Mouse (Mus musculus) lung, postnatal 0 days (tissue): Measurements from ENCODE around the gene Ifnk. TPM values are rescaled to one million over a fixed set of nuclear protein-coding genes. Genes with fewer than 3 reads are reported as not detected.

Source experiments
- ATAC-seq: fragments of 200-750 bp; cut with Nextera tagmentation; 2 replicates; pipeline ENCODE4 v1.8.0; 2017; ENCODE audit warnings: moderate library complexity
- DNase-seq: peaks from one replicate; pipeline ENCODE4 v3.0.0-alpha.2; 2016; ENCODE audit warnings: low spot score
- H3K27ac ChIP-seq: fragments of 300-500 bp; sonication (generic); 2 replicates; pipeline ENCODE4 v1.5.1; 2014; ENCODE audit warnings: antibody characterized with exemption, mild to moderate bottlenecking, low read length, mixed read lengths
- H3K27me3 ChIP-seq: fragments of 300-500 bp; sonication (generic); replicated peaks from 2 replicates; pipeline ENCODE4 v1.6.1; 2014; ENCODE audit warnings: low read length, mixed read lengths; ENCODE audit not compliant: insufficient read depth
- H3K36me3 ChIP-seq: fragments of 300-500 bp; sonication (generic); 2 replicates; pipeline ENCODE4 v1.6.1; 2014; ENCODE audit warnings: low read length, mixed read lengths; ENCODE audit not compliant: insufficient read depth
- H3K4me1 ChIP-seq: fragments of 300-500 bp; sonication (generic); 2 replicates; pipeline ENCODE4 v1.6.1; 2014; ENCODE audit warnings: antibody characterized with exemption, low read depth, low read length, mixed read lengths; ENCODE audit not compliant: insufficient read depth
- H3K4me2 ChIP-seq: fragments of 300-500 bp; sonication (generic); replicated peaks from 2 replicates; pipeline ENCODE4 v1.6.1; 2014; ENCODE audit warnings: low read depth, mild to moderate bottlenecking, low read length, moderate library complexity, mixed read lengths
- H3K4me3 ChIP-seq: fragments of 300-500 bp; sonication (generic); 2 replicates; pipeline ENCODE4 v1.5.1; 2014; ENCODE audit warnings: low read depth, low read length
- H3K9ac ChIP-seq: fragments of 300-500 bp; sonication (generic); replicated peaks from 2 replicates; pipeline ENCODE4 v1.6.1; 2014; ENCODE audit warnings: low read depth, mild to moderate bottlenecking
- H3K9me3 ChIP-seq: fragments of 300-500 bp; sonication (generic); 2 replicates; pipeline ENCODE4 v1.6.1; 2016; ENCODE audit warnings: low read length, mixed read lengths
- CTCF ChIP-seq: IDR thresholded peaks from 2 replicates; pipeline ENCODE4 v1.5.1; 2016; ENCODE audit warnings: antibody characterized with exemption, mild to moderate bottlenecking
- EP300 ChIP-seq: IDR thresholded peaks from 2 replicates; pipeline ENCODE4 v1.6.1; 2016; ENCODE audit warnings: antibody characterized with exemption, mild to moderate bottlenecking, control low read depth
- WGBS: fragments of 180-500 bp; shearing (Covaris S2); extraction: QIAGEN DNeasy Blood & Tissue Kit; methylation state at CpG from one replicate; pipeline ENCODE4 v1.1.7; 2014; 5-methylcytosine and 5-hydroxymethylcytosine counted together
- polyA plus RNA-seq: library from polyadenylated mRNA; unstranded; fragments of >200 nt; fragmentation: Nextera tagmentation; extraction: Ambion mirVana; gene quantifications from 2 replicates; pipeline ENCODE4 v1.2.1, GENCODE M21; 2015

The Ifnk gene
- polyA plus RNA-seq, 1 experiment from 2014 or later, result 0.16 TPM

DNA sequence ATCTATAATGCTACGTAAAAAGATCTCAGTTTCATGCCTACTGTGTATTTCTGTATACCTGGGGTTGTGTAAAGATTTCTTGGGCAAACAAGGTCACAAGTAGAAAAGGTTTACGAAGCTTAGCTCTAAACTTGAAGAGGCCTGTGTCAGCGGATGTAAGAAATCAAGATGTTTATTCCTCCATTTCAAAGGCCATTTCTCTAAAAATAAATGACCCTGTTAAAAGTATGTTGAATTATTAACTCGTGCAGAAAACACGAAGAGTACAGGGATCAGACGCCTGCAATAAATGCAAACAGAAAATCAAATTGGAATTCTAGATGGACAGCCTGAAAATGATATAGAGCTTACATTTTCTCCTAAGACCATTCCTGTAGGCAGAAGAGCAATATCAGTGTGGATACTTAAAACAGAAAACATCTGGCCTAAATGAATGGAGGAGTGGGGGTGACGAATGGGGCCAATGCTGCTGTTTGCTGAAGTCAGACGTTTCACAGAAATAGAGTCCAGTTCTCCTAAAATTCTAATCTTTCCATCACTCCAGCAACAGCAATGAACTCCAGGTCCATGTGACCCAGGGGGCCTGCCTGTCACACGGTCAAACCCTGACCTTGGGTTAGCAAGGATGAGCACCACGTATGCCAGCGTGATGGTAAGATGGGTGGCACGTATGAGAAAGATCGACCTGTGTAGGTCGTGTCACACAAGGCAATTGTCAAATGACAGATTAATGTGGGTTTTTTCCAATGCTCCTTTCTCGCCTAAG is 16.8 kb upstream of the Ifnk start:
- 56% methylated on average over 15 of the region's 15 CpGs for WGBS
- H3K9me3 ChIP-seq, result no peaks in the 10 kb centered on the region
- H3K36me3 ChIP-seq, result no peaks in the 10 kb centered on the region
- no peak for TF ChIP-seq CTCF
- no peak for TF ChIP-seq EP300
- no peak overlapping the region for H3K27ac ChIP-seq
- no peak overlapping the region for H3K4me3 ChIP-seq
- no peak overlapping the region for H3K4me2 ChIP-seq
- H3K4me1 ChIP-seq, result no peaks in the 10 kb centered on the region; the same call in 1 of the 2 replicates
- no peaks in the 10 kb centered on the region for H3K27me3 ChIP-seq
- ATAC-seq (no peak), DNase-seq (no peak)
- no peak overlapping the region for H3K9ac ChIP-seq

DNA sequence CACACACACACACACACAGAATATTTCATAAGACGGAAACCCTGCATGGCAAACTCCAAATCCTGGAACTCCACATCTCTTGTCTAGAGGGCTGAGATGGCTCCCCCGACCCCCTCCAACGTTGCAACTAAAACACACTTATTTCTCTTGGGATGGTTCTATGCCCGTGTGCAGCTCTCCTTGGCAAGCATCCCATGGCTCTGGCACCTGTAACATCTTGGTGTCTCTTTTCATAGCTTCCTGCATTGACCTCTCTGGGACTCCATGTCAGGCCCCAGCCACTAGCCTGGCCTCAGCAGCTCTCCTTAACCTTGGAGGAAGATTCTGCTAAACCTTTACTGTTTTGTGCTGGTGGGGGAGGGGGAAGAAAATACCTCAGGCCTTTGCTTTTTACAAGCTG is 16.1 kb upstream of the Ifnk start:
- Histone ChIP-seq H3K4me3 (no peak overlapping the region), H3K4me1 (no peaks in the 10 kb centered on the region), H3K27me3 (no peaks in the 10 kb centered on the region), H3K4me2 (no peak overlapping the region), H3K36me3 (no peaks in the 10 kb centered on the region), H3K9me3 (no peaks in the 10 kb centered on the region), H3K27ac (no peak overlapping the region), H3K9ac (no peak overlapping the region)
- TF ChIP-seq CTCF (no peak), EP300 (no peak)
- DNase-seq, result no peak
- no peak for ATAC-seq
- WGBS, result 70% methylated on average over 4 of the region's 4 CpGs

DNA sequence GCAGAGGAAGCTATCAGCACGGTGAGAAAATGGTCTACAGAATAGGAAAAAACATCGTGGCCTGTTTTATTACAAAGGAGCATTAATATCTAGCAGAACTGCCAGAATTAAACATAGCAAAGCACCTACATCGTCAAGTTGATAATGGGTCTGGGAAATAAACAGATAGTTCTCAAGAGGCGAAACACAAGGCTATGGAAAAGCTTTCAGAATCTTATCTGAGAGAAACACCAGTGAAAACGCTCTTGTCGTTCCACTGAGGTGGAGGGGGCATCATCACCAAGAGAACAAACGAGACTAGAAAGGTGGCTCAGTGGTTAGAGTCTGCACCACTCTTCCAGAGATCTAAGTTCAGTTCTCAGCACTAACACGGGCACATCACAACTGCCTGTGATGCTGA is 14.9 kb upstream of the Ifnk start:
- H3K4me1 ChIP-seq, result no peaks in the 10 kb centered on the region
- no peaks in the 10 kb centered on the region for H3K36me3 ChIP-seq
- 68% methylated on average over 8 of the region's 8 CpGs for WGBS
- ATAC-seq, result no peak
- TF ChIP-seq CTCF (no peak), EP300 (no peak)
- H3K9ac ChIP-seq, result no peak overlapping the region
- H3K4me2 ChIP-seq, result no peak overlapping the region
- DNase-seq, result no peak
- no peak overlapping the region for H3K4me3 ChIP-seq
- no peak overlapping the region for H3K27ac ChIP-seq
- H3K27me3 ChIP-seq, result no peaks in the 10 kb centered on the region
- H3K9me3 ChIP-seq, result no peaks in the 10 kb centered on the region

DNA sequence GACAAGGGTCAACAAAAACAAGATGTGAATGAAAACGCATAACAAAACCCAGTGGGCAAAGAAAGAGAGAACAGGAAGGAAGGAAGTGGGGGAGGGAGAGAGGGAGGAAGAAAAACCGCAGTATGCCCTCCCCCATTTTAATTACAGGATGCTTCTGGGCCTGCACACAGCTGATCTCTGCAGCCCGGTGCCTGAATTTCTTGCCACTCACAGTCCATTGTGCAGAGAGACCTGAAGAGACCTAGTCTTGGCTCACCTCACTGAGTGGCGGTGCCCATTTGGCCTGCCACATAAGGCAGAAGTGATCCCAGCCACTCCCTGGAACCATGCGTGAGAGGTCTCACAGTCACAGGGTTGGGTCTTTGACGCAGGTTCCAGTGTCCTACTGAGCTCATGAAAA is 13.8 kb upstream of the Ifnk start:
- WGBS, result 70% methylated on average over 6 of the region's 6 CpGs
- no peaks in the 10 kb centered on the region for H3K36me3 ChIP-seq
- H3K9me3 ChIP-seq, result no peaks in the 10 kb centered on the region
- no peak overlapping the region for H3K4me2 ChIP-seq
- no peaks in the 10 kb centered on the region for H3K4me1 ChIP-seq
- TF ChIP-seq CTCF (no peak), EP300 (no peak)
- ATAC-seq, result no peak
- no peak overlapping the region for H3K9ac ChIP-seq
- H3K4me3 ChIP-seq, result no peak overlapping the region
- no peaks in the 10 kb centered on the region for H3K27me3 ChIP-seq
- no peak overlapping the region for H3K27ac ChIP-seq
- no peak for DNase-seq

DNA sequence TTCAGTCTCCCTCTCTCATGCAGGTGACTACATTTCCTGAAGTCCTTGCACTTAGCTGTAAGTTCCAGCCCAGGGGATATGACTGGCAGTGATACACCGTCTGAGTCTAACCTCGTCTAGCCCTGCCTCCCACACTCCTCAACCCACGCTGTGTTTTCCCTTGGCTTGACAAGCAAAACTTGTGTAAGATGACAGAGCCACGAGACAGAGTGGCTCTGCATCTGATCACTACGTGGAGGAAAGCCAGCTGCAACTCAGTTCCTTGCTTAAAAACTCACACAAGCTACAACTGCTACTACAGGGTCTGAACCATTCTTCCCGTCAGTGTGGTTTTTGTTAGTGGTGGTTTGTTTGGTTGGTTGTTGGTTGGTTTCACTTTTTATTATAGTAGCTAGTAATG is 11.5 kb upstream of the Ifnk start:
- H3K9me3 ChIP-seq, result no peaks in the 10 kb centered on the region
- H3K27ac ChIP-seq, result no peak overlapping the region
- H3K9ac ChIP-seq, result no peak overlapping the region
- H3K4me2 ChIP-seq, result no peak overlapping the region
- H3K27me3 ChIP-seq, result no peaks in the 10 kb centered on the region
- no peak for TF ChIP-seq EP300
- no peak for TF ChIP-seq CTCF
- H3K36me3 ChIP-seq, result no peaks in the 10 kb centered on the region
- H3K4me1 ChIP-seq, result no peaks in the 10 kb centered on the region
- ATAC-seq (no peak), DNase-seq (no peak)
- WGBS, result 56% methylated on average over 6 of the region's 6 CpGs
- H3K4me3 ChIP-seq, result no peak overlapping the region

DNA sequence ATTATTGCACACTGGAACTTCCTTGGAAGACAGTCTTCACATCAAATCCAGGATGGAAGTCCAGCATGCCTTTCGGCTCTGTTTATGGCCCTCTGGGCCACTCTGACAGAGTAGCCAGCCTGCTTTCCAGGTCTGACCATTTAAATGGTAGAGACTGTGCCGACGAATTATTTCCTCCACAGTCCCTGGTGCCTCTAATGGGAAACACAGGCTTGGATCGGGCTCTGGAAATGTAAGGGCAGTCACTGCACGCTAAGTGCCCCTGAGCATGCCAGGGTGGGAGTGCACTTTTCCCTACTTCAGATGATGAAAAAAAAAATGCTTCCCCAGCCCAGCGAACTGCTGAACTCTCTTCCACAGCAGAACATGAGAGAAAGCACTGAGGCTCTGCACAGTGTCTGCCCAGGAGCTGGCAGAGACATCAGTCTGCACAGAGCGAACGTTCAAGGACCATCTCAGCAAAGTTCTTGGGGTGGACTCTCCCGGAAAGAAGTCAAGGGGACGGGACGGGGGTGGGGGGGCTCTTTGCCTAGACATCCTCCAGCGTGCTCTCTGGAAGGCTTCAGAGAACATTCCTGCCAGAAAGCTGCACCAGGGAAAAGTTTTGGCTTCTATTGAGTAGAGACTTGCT is 8.3 kb upstream of the Ifnk start:
- H3K27me3 ChIP-seq, result no peaks in the 10 kb centered on the region
- H3K4me1 ChIP-seq, result no peaks in the 10 kb centered on the region
- DNase-seq, result no peak
- H3K4me2 ChIP-seq, result no peak overlapping the region
- H3K9ac ChIP-seq, result no peak overlapping the region
- no peak for TF ChIP-seq EP300
- TF ChIP-seq CTCF, result no peak
- no peak for ATAC-seq
- H3K4me3 ChIP-seq, result no peak overlapping the region
- no peak overlapping the region for H3K27ac ChIP-seq
- H3K9me3 ChIP-seq, result no peaks in the 10 kb centered on the region
- H3K36me3 ChIP-seq, result no peaks in the 10 kb centered on the region
- WGBS, result 57% methylated on average over 12 of the region's 12 CpGs
